Mouse (Mus musculus) spleen, adult 2 months (tissue): Measurements from ENCODE around the gene Rogdi. TPM values are rescaled to one million over a fixed set of nuclear protein-coding genes. Genes with fewer than 3 reads are reported as not detected.

Experiments used
- DNase-seq, 2 experiments: peaks; one replicate each; pipeline versions ENCODE4 v3.0.0 to v3.0.0-alpha.2; 2012 to 2021; ENCODE audit warnings: low spot score in 2 of 2, low read depth in 1 of 2
- H3K27ac ChIP-seq: fragments of 200-500 bp; 2 replicates; pipeline ENCODE4 v1.5.1; 2012; ENCODE audit warnings: low read length, inconsistent platforms; ENCODE audit not compliant: insufficient read depth
- H3K27me3 ChIP-seq: fragments of 200-500 bp; 2 replicates; pipeline ENCODE4 v1.6.1; 2012; ENCODE audit warnings: mild to moderate bottlenecking, moderate library complexity, low read length, inconsistent platforms; ENCODE audit not compliant: control insufficient read depth, insufficient read depth
- H3K36me3 ChIP-seq: fragments of 200-500 bp; 2 replicates; pipeline ENCODE4 v1.6.1; 2012; ENCODE audit warnings: mild to moderate bottlenecking, low read length, inconsistent platforms; ENCODE audit not compliant: control insufficient read depth, insufficient read depth
- H3K4me1 ChIP-seq: fragments of 200-500 bp; 2 replicates; pipeline ENCODE4 v1.6.1; 2011; ENCODE audit warnings: inconsistent platforms; ENCODE audit not compliant: control insufficient read depth, insufficient read depth, insufficient read length
- H3K4me3 ChIP-seq: fragments of 200-500 bp; 2 replicates; pipeline ENCODE4 v1.5.1; 2011; ENCODE audit warnings: mild to moderate bottlenecking, inconsistent platforms; ENCODE audit not compliant: insufficient read depth, insufficient read length; ENCODE audit errors: extremely low read depth
- CTCF ChIP-seq: fragments of 200-500 bp; IDR thresholded peaks from 2 replicates; pipeline ENCODE4 v1.5.1; 2011; ENCODE audit warnings: mild to moderate bottlenecking, inconsistent platforms; ENCODE audit not compliant: insufficient read depth, insufficient read length, insufficient replicate concordance; ENCODE audit errors: extremely low read depth
- POLR2A ChIP-seq: fragments of 200-500 bp; IDR thresholded peaks from 2 replicates; pipeline ENCODE4 v1.6.1; 2011; ENCODE audit warnings: low read depth, low read length, inconsistent platforms
- WGBS: fragments of 180-500 bp; shearing (Covaris S2); methylation state at CpG from one replicate; pipeline ENCODE4 v1.1.7; 2018; 5-methylcytosine and 5-hydroxymethylcytosine counted together
- polyA plus RNA-seq: library from polyadenylated mRNA; depleted of rRNA; stranded (reverse); fragments of >200 nt; gene quantifications from 2 replicates; pipeline ENCODE4 v1.2.3, GENCODE M21; 2012

The Rogdi gene
- polyA plus RNA-seq, 1 experiment: 229 TPM

DNA sequence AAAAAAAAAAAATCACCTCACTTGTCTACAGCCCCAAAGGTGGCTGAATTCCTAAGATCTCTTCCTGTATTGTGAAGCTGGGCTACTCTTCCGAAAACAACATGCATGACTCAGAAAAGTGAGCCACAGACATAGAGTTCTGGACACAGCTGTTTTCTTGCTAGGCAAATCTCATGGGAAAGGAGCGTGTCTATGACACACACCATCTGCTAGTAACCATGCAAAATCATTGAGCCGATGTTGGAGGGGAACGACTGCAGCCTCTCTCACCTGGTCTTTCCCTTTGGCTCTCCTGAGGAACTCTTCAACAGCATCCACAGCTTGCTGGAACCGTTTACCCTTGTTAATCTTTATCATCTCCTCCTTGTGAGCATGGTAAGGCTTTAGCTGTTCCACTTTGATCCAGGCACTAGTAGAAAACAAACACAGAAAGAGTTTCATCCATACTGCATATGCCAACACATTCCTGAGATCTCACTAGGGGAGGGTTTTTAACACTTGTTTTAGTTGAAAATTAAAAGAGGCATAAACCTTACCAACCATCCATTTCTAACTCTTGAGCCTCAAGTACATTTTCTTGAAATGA is 23.4 kb upstream of the Rogdi start:
- Histone ChIP-seq H3K27me3 (no peaks in the 10 kb centered on the region), H3K27ac (no peak overlapping the region), H3K36me3 (peaks cover 56% of the 10 kb centered on the region), H3K4me1 (no peaks in the 10 kb centered on the region), H3K4me3 (no peak overlapping the region)
- 87% methylated on average over 5 of the region's 5 CpGs for WGBS
- DNase-seq: no peak
- TF ChIP-seq POLR2A (no peak), CTCF (no peak)

DNA sequence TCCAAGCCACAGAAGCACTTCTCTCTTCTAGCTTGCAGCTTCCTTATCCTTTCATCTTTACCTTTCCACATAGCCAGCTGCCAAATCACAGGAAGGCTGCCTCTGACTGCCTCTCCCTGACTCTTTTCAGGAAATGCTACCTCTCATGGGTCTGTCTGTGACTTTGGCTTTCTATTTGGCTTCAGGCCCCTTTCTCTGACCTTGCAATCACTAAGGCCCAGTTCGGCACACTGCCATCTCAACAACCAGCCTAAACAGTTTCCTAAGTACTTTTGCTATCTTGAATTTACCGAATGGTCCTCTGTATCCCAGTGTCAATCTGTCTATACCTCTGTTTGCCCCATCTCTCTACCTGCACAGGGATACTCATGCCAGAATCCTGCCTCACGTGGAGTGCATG is 22.2 kb upstream of the Rogdi start:
- 86% methylated on average over 3 of the region's 3 CpGs for WGBS

DNA sequence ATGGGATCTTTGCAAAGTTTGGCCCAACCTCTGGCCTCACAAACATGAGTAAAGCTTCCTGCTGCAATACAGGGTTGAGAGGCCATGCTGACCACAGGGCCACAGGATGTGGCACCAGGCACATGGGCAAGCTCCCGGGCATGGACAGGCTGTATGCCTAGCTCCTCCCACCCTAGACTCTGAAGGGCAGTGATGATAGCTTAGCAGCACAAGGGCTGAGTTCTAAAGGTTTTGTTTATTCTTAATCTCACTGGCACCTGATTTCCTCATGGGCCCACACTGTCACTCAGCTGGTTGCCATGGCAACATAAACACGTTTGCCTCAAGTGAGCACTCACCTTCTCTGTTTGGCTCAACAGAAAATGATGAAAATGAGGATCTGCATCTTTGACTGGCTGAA is 16.5 kb upstream of the Rogdi start:
- WGBS: 54% methylated on average over 2 of the region's 2 CpGs
- DNase-seq: no peak
- TF ChIP-seq POLR2A (no peak), CTCF (no peak)

More for the DNA sequence above, 22.2 kb upstream of the Rogdi start:
- Histone ChIP-seq H3K4me3 (no peak overlapping the region), H3K27me3 (no peaks in the 10 kb centered on the region), H3K4me1 (no peaks in the 10 kb centered on the region), H3K36me3 (peaks cover 61% of the 10 kb centered on the region), H3K27ac (no peak overlapping the region)
- TF ChIP-seq POLR2A (no peak), CTCF (no peak)
- DNase-seq: no peak

DNA sequence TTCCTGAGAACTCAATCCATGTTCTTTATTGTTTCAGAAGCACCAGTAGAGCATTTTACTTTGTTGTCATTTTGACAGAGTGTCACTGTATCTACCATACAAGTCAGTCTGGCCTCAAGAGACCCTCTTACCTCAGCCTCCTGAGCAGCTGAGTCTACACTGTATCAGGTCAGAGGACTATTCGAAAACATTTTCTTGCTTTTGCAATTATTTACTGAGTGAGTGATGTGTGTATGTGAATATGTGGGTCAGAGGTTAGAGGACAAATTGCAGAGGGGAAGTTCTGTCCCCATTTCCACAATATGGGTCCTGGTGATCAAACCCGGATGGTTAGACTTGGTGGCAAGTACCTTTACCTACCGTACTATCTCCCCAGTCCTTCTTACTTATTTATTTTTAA is 10.7 kb upstream of the Rogdi start:
- Histone ChIP-seq H3K27me3 (no peaks in the 10 kb centered on the region), H3K36me3 (peaks cover 60% of the 10 kb centered on the region), H3K4me1 (no peaks in the 10 kb centered on the region), H3K4me3 (no peak overlapping the region), H3K27ac (no peak overlapping the region)
- 92% methylated on average over 3 of the region's 3 CpGs for WGBS
- TF ChIP-seq CTCF: no peak
- TF ChIP-seq POLR2A: no peak
- DNase-seq: no peak

More for the DNA sequence above, 16.5 kb upstream of the Rogdi start:
- H3K36me3 ChIP-seq: peaks cover 58% of the 10 kb centered on the region
- no peaks in the 10 kb centered on the region for H3K27me3 ChIP-seq
- no peaks in the 10 kb centered on the region for H3K4me1 ChIP-seq
- no peak overlapping the region for H3K4me3 ChIP-seq
- H3K27ac ChIP-seq: no peak overlapping the region

DNA sequence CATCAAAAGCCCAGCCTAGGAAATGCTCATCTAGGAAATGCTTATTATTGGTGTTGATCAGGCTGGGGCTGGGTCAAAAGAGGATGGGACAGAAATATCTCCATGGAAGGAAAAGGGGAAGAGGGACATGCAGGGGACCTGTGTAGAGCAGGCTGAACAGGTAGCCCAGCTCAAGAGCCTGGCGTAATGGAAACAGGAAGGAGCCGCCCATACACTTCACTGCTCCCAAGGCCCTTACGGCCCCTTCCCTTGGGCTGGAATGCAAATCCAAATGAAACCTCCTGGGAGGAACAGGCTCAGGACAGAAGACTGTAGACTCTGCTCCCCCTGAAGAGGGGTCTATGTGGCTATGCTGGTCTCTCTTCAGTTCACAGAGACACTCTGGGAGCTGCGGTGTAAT is 1.2 kb upstream of the Rogdi start:
- 86% methylated on average over 4 of the region's 4 CpGs for WGBS
- H3K4me1 ChIP-seq: peaks cover 16% of the 10 kb centered on the region
- H3K36me3 ChIP-seq: peaks cover 20% of the 10 kb centered on the region
- no peak overlapping the region for H3K27ac ChIP-seq
- TF ChIP-seq CTCF: no peak
- no peak for TF ChIP-seq POLR2A
- no peak for DNase-seq
- no peak overlapping the region for H3K4me3 ChIP-seq
- no peaks in the 10 kb centered on the region for H3K27me3 ChIP-seq

DNA sequence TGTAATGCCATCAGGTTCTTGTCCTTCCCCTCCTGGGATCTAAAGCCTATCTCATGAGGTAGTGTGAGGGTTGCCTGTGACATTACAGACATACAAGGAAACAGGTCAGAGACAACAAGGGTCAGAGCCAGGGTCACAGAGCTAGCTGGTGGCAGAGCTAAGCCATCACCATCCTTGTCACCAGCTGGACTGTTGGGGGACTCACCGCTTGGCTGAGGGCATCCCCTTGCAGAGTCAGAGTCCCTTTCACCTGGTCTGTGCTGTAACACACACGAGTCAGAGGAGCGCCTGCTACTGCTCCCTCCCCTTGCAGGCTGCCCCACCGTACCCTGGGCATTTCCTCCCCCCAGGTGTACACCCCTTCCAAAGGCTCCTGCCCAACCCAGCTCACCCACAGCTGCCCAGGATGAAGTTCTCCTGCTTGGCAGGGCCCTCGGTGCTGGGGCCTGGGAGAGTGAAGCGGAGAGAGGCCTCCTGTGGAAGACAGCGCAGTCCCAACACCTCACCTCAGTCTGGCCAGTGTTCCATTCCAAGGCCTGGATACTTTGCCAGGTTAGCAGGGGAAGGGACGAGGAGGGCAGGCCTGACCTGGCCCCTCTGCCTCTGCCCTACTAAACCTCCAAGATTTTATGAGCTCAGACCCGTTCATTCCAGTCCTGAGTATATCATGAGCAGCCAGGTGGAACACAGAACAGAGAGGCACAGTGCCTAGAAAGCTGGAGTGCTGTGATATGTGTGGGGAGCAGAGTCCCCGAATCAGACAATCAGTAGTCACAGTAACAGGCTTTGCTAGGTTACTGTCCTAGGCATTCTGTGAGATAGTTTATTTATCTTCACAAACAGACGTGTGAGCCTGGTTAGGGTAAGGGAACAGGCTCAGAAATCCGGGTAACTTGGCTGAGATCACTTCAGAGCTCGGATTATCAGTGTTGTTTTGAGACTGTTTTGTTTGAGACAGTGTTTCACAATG is 1.0 kb downstream of the Rogdi start:
- H3K36me3 ChIP-seq: peaks cover 9% of the 10 kb centered on the region
- peaks cover 16% of the 10 kb centered on the region for H3K4me1 ChIP-seq
- H3K27me3 ChIP-seq: no peaks in the 10 kb centered on the region
- DNase-seq: no peak
- H3K4me3 ChIP-seq: peak overlapping the region; percentile 73
- TF ChIP-seq POLR2A (no peak), CTCF (no peak)
- 55% methylated on average over 13 of the region's 13 CpGs for WGBS
- H3K27ac ChIP-seq: peak overlapping the region; percentile 61
